Mouse (Mus musculus) right cerebral cortex, postnatal 10 days (tissue): ENCODE results near the gene Ildr2.
A peak's percentile ranks its signal among the peaks of the same experiment; 100 is the strongest.

Source experiments
- DNase-seq, 2 experiments: peaks; one replicate each; pipeline ENCODE4 v3.0.0; 2021; ENCODE audit warnings: low spot score in 2 of 2

Ildr2 gene

GRCm38 (mm10) chr1:166283451-166283850, 29.5 kb downstream of the Ildr2 start:
- DNase-seq = no peak

- no peak for DNase-seq
Measured at GRCm38 (mm10) chr1:166284390-166284789, 30.5 kb downstream of the Ildr2 start.

GRCm38 (mm10) chr1:166286231-166286630, 32.3 kb downstream of the Ildr2 start:
- DNase-seq = peak in 1 of 2 experiments; percentile 20

- DNase-seq = peak; percentile 39 to 62
Measured at GRCm38 (mm10) chr1:166290562-166290961, 36.6 kb downstream of the Ildr2 start.

GRCm38 (mm10) chr1:166293086-166293485, 39.1 kb downstream of the Ildr2 start:
- no peak for DNase-seq

GRCm38 (mm10) chr1:166295548-166295947, 41.6 kb downstream of the Ildr2 start:
- no peak for DNase-seq

GRCm38 (mm10) chr1:166296371-166296770, 42.4 kb downstream of the Ildr2 start:
- no peak for DNase-seq

- no peak for DNase-seq
Measured at GRCm38 (mm10) chr1:166296971-166297370, 43.0 kb downstream of the Ildr2 start.

- no peak for DNase-seq
Measured at GRCm38 (mm10) chr1:166297499-166298111, 43.7 kb downstream of the Ildr2 start.

- DNase-seq = peak in 1 of 2 experiments; percentile 68
Measured at GRCm38 (mm10) chr1:166298884-166299283, 44.9 kb downstream of the Ildr2 start.

- DNase-seq = no peak
Measured at GRCm38 (mm10) chr1:166299821-166300220, 45.9 kb downstream of the Ildr2 start.

- no peak for DNase-seq
Measured at GRCm38 (mm10) chr1:166300526-166300925, 46.6 kb downstream of the Ildr2 start.

GRCm38 (mm10) chr1:166304352-166305240, 50.7 kb downstream of the Ildr2 start:
- DNase-seq = peak; percentile 78 to 85

- DNase-seq = no peak
Measured at GRCm38 (mm10) chr1:166308471-166308850, 54.5 kb downstream of the Ildr2 start.

GRCm38 (mm10) chr1:166308851-166309715, 55.1 kb downstream of the Ildr2 start:
- peak in 1 of 2 experiments; percentile 50 for DNase-seq

GRCm38 (mm10) chr1:166311151-166311550, 57.2 kb downstream of the Ildr2 start:
- DNase-seq = no peak

GRCm38 (mm10) chr1:166313637-166314036, 59.7 kb downstream of the Ildr2 start:
- no peak for DNase-seq

- DNase-seq = no peak
Measured at GRCm38 (mm10) chr1:166315706-166316105, 61.8 kb downstream of the Ildr2 start.

GRCm38 (mm10) chr1:166319132-166319698, 65.3 kb downstream of the Ildr2 start:
- DNase-seq = peak in 1 of 2 experiments; percentile 69

- DNase-seq = peak in 1 of 2 experiments; percentile 52
Measured at GRCm38 (mm10) chr1:166326421-166326820, 72.5 kb downstream of the Ildr2 start.

GRCm38 (mm10) chr1:166330752-166331151, 76.8 kb downstream of the Ildr2 start:
- peak; percentile 43 to 67 for DNase-seq

GRCm38 (mm10) chr1:166339110-166339509, 85.2 kb downstream of the Ildr2 start:
- peak in 1 of 2 experiments; percentile 42 for DNase-seq
